Mouse (Mus musculus) cerebellum, adult 2 months (tissue): ENCODE results near the gene Adamtsl3.

Experiments
- CTCF ChIP-seq: fragments of 200-500 bp; IDR thresholded peaks from 2 replicates; pipeline ENCODE4 v1.5.1; 2011; ENCODE audit warnings: low read depth, mild to moderate bottlenecking, control low read depth, low read length, moderate library complexity, borderline replicate concordance; ENCODE audit not compliant: insufficient read depth
- POLR2A ChIP-seq: fragments of 200-500 bp; IDR thresholded peaks from 2 replicates; pipeline ENCODE4 v1.6.1; 2011; ENCODE audit warnings: low read length, control low read depth, borderline replicate concordance; ENCODE audit not compliant: insufficient read depth

DNA sequence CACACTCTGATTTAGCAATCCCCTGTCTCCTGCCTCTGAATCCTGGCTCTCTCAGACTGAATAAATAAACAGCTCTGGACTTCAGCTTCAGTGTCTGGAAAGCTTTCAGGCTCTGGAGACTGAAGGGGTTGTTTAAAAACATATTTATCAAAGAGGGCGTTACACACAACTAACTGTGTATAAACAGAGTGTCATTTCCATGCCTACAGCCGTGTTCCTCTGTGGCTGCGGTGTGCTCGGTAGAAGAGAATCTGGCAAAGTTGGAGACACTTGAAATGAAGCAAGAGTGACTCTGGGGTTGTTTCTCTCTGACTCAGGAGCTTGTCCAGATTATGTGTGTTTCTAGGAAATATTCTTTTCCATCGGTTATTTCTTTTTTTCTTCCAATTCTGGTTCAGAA lies 167.0 kb downstream of the Adamtsl3 start:
- TF ChIP-seq POLR2A (no peak), CTCF (no peak)
